Mouse (Mus musculus) neural tube, embryonic 14.5 days (tissue): ENCODE data around the gene Plpp7. TPM values are rescaled to one million over a fixed set of nuclear protein-coding genes. Genes with fewer than 3 reads are reported as not detected.

Experiments
- ATAC-seq: fragments of 200-750 bp; cut with Nextera tagmentation; 2 replicates; pipeline ENCODE4 v1.8.0; 2017; ENCODE audit warnings: low read depth, mild to moderate bottlenecking, moderate TSS enrichment, moderate library complexity
- H3K27ac ChIP-seq: fragments of 300-500 bp; sonication (generic); 2 replicates; pipeline ENCODE4 v1.5.1; 2014; ENCODE audit warnings: low read depth, mild to moderate bottlenecking, control low read depth, low read length, moderate library complexity, mixed read lengths
- H3K27me3 ChIP-seq: fragments of 300-500 bp; sonication (generic); 2 replicates; pipeline ENCODE4 v1.6.1; 2014; ENCODE audit warnings: low read length; ENCODE audit not compliant: control insufficient read depth, insufficient read depth
- H3K36me3 ChIP-seq: fragments of 300-500 bp; sonication (generic); 2 replicates; pipeline ENCODE4 v1.6.1; 2014; ENCODE audit warnings: low read length, mixed read lengths; ENCODE audit not compliant: control insufficient read depth, insufficient read depth
- H3K4me1 ChIP-seq: fragments of 300-500 bp; sonication (generic); 2 replicates; pipeline ENCODE4 v1.6.1; 2014; ENCODE audit warnings: low read length; ENCODE audit not compliant: control insufficient read depth, insufficient read depth
- H3K4me2 ChIP-seq: fragments of 300-500 bp; sonication (generic); 2 replicates; pipeline ENCODE4 v1.6.1; 2014; ENCODE audit warnings: mild to moderate bottlenecking, low read depth, low read length, control low read depth
- H3K4me3 ChIP-seq: fragments of 300-500 bp; sonication (generic); 2 replicates; pipeline ENCODE4 v1.5.1; 2014; ENCODE audit warnings: low read depth, low read length, control low read depth, mixed read lengths
- H3K9ac ChIP-seq: fragments of 300-500 bp; sonication (generic); replicated peaks from 2 replicates; pipeline ENCODE4 v1.6.1; 2014; ENCODE audit warnings: low read depth, mild to moderate bottlenecking, control low read depth, low read length, mixed read lengths
- H3K9me3 ChIP-seq: fragments of 300-500 bp; sonication (generic); 2 replicates; pipeline ENCODE4 v1.6.1; 2016; ENCODE audit warnings: low read length; ENCODE audit not compliant: control insufficient read depth
- WGBS: fragments of 180-500 bp; shearing (Covaris S2); extraction: QIAGEN DNeasy Blood & Tissue Kit; methylation state at CpG from one replicate; pipeline ENCODE4 v1.1.7; 2014; 5-methylcytosine and 5-hydroxymethylcytosine counted together
- polyA plus RNA-seq: library from polyadenylated mRNA; unstranded; fragments of >200 nt; fragmentation: Nextera tagmentation; extraction: Ambion mirVana; gene quantifications from 2 replicates; pipeline ENCODE4 v1.2.1, GENCODE M21; 2014

The Plpp7 gene
- polyA plus RNA-seq, 1 experiment from 2014 or later: 25.2 TPM

GRCm38 (mm10) chr2:32058241-32058640, 37.1 kb upstream of the Plpp7 start:
- H3K9ac ChIP-seq: no peak overlapping the region
- no peak overlapping the region for H3K4me3 ChIP-seq
- ATAC-seq: no peak
- H3K27ac ChIP-seq: no peak overlapping the region
- H3K27me3 ChIP-seq: no peaks in the 10 kb centered on the region
- 67% methylated on average over 9 of the region's 9 CpGs for WGBS
- no peaks in the 10 kb centered on the region for H3K4me1 ChIP-seq
- no peaks in the 10 kb centered on the region for H3K9me3 ChIP-seq
- H3K36me3 ChIP-seq: no peaks in the 10 kb centered on the region
- H3K4me2 ChIP-seq: no peak overlapping the region

GRCm38 (mm10) chr2:32058716-32059115, 36.6 kb upstream of the Plpp7 start:
- H3K27ac ChIP-seq: no peak overlapping the region
- no peak for ATAC-seq
- H3K4me3 ChIP-seq: no peak overlapping the region
- H3K36me3 ChIP-seq: no peaks in the 10 kb centered on the region
- no peak overlapping the region for H3K4me2 ChIP-seq
- no peaks in the 10 kb centered on the region for H3K9me3 ChIP-seq
- H3K4me1 ChIP-seq: no peaks in the 10 kb centered on the region
- no peak overlapping the region for H3K9ac ChIP-seq
- H3K27me3 ChIP-seq: no peaks in the 10 kb centered on the region
- 46% methylated on average over 5 of the region's 5 CpGs for WGBS

GRCm38 (mm10) chr2:32059613-32060012, 35.7 kb upstream of the Plpp7 start:
- Histone ChIP-seq H3K36me3 (no peaks in the 10 kb centered on the region), H3K9me3 (no peaks in the 10 kb centered on the region), H3K9ac (no peak overlapping the region), H3K4me2 (no peak overlapping the region), H3K27me3 (no peaks in the 10 kb centered on the region), H3K27ac (no peak overlapping the region), H3K4me1 (no peaks in the 10 kb centered on the region), H3K4me3 (no peak overlapping the region)
- 83% methylated on average over 6 of the region's 6 CpGs for WGBS
- no peak for ATAC-seq

GRCm38 (mm10) chr2:32060228-32060805, 35.0 kb upstream of the Plpp7 start:
- no peak overlapping the region for H3K4me3 ChIP-seq
- no peaks in the 10 kb centered on the region for H3K9me3 ChIP-seq
- H3K36me3 ChIP-seq: no peaks in the 10 kb centered on the region
- no peaks in the 10 kb centered on the region for H3K4me1 ChIP-seq
- H3K4me2 ChIP-seq: no peak overlapping the region
- ATAC-seq: no peak
- H3K27me3 ChIP-seq: no peaks in the 10 kb centered on the region
- H3K27ac ChIP-seq: no peak overlapping the region
- 74% methylated on average over 6 of the region's 6 CpGs for WGBS
- no peak overlapping the region for H3K9ac ChIP-seq

GRCm38 (mm10) chr2:32061189-32061588, 34.1 kb upstream of the Plpp7 start:
- Histone ChIP-seq H3K4me1 (no peaks in the 10 kb centered on the region), H3K27ac (no peak overlapping the region), H3K9ac (no peak overlapping the region), H3K9me3 (no peaks in the 10 kb centered on the region), H3K4me3 (no peak overlapping the region), H3K36me3 (no peaks in the 10 kb centered on the region), H3K27me3 (no peaks in the 10 kb centered on the region), H3K4me2 (no peak overlapping the region)
- 57% methylated on average over 2 of the region's 2 CpGs for WGBS
- ATAC-seq: no peak

- Histone ChIP-seq H3K4me1 (no peaks in the 10 kb centered on the region), H3K4me2 (no peak overlapping the region), H3K9ac (no peak overlapping the region), H3K4me3 (no peak overlapping the region), H3K9me3 (no peaks in the 10 kb centered on the region), H3K27ac (no peak overlapping the region), H3K27me3 (no peaks in the 10 kb centered on the region), H3K36me3 (no peaks in the 10 kb centered on the region)
- 81% methylated on average over 12 of the region's 12 CpGs for WGBS
- no peak for ATAC-seq
These were observed 33.4 kb upstream of the Plpp7 start for GRCm38 (mm10) chr2:32061722-32062505.

GRCm38 (mm10) chr2:32062626-32063410, 32.5 kb upstream of the Plpp7 start:
- Histone ChIP-seq H3K9ac (no peak overlapping the region), H3K36me3 (no peaks in the 10 kb centered on the region), H3K27ac (no peak overlapping the region), H3K4me3 (no peak overlapping the region), H3K27me3 (no peaks in the 10 kb centered on the region), H3K9me3 (no peaks in the 10 kb centered on the region), H3K4me1 (no peaks in the 10 kb centered on the region), H3K4me2 (no peak overlapping the region)
- WGBS: 90% methylated on average over 15 of the region's 15 CpGs
- ATAC-seq: no peak

GRCm38 (mm10) chr2:32063451-32064151, 31.7 kb upstream of the Plpp7 start:
- Histone ChIP-seq H3K36me3 (no peaks in the 10 kb centered on the region), H3K9me3 (no peaks in the 10 kb centered on the region), H3K4me1 (no peaks in the 10 kb centered on the region), H3K4me3 (no peak overlapping the region), H3K9ac (no peak overlapping the region), H3K27ac (no peak overlapping the region), H3K27me3 (no peaks in the 10 kb centered on the region), H3K4me2 (no peak overlapping the region)
- WGBS: 88% methylated on average over 7 of the region's 7 CpGs
- no peak for ATAC-seq
